Comparison of ENCODE assay signal across 8 mouse cellular contexts in genomic region chr11:62278027-62278426, GRCm38 (mm10). TPM values are rescaled to one million over a fixed set of nuclear protein-coding genes. Genes with fewer than 3 reads are reported as not detected.
DNase-seq lines count a peak whose midpoint lies in the region; ATAC-seq and TF ChIP-seq lines count a peak whose summit lies in the region.

No protein-coding gene starts in this region.

- H3K4me3 ChIP-seq in heart, embryonic 11.5 days (ENCODE audit: low read depth, low read length) = no peak overlapping the region
- H3K4me3 ChIP-seq in myocyte = no peak overlapping the region

- no peak for TF ChIP-seq POLR2A in myocyte (IDR thresholded peaks at IDR 0.05; ENCODE audit: insufficient read length, low read depth)

- H3K36me3 ChIP-seq in heart, embryonic 11.5 days (ENCODE audit: control insufficient read depth, insufficient read depth, low read length) = no peaks in the 10 kb centered on the region
- no peaks in the 10 kb centered on the region for H3K36me3 ChIP-seq in myocyte (ENCODE audit: control insufficient read depth, insufficient read depth)

- 0 out of 2 replicates have a peak, but pooled peaks have one; percentile 3 for ATAC-seq in heart, embryonic 11.5 days (replicated peaks; ENCODE audit: insufficient number of reproducible peaks, low FRiP score, low TSS enrichment)

- no peak overlapping the region for H3K4me2 ChIP-seq in heart, embryonic 11.5 days
- H3K4me2 ChIP-seq in myocyte (ENCODE audit: low read depth) = peak overlapping the region; percentile 5

- no peaks in the 10 kb centered on the region; the same call in 1 of the 2 replicates for H3K4me1 ChIP-seq in heart, embryonic 11.5 days (ENCODE audit: control insufficient read depth, insufficient read depth, low read length)

- H3K79me2 ChIP-seq in myocyte (ENCODE audit: control insufficient read depth, insufficient read depth) = peaks cover 7% of the 10 kb centered on the region

- peak; percentile 57 for DNase-seq in layer of hippocampus, adult 11-12 months (ENCODE audit: low spot score)
- DNase-seq in layer of hippocampus, postnatal 36 days = no peak
- DNase-seq in Muller cell, postnatal 12 days (ENCODE audit: inconsistent ontology term) = peak; percentile 23
- DNase-seq in cerebellum, postnatal 25 days = peak; percentile 33 to 59
- DNase-seq in left cerebral cortex, postnatal 4 days = peak; percentile 78
- peak; percentile 77 for DNase-seq in thymus, postnatal 14 days

- H3K9me3 ChIP-seq in heart, embryonic 11.5 days (replicated peaks; ENCODE audit: control insufficient read depth, low read length) = no peaks in the 10 kb centered on the region

- no peaks in the 10 kb centered on the region for H3K27me3 ChIP-seq in heart, embryonic 11.5 days (ENCODE audit: control insufficient read depth, insufficient read depth, low read length)
- no peaks in the 10 kb centered on the region for H3K27me3 ChIP-seq in myocyte (ENCODE audit: control insufficient read depth, insufficient read depth, insufficient read length)

- intact Hi-C loops in left cerebral cortex, postnatal 4 days (cut with DNase I) = loop anchor here (1.0 to 5.0 kb wide), 3 partner anchors 151 to 326 kb away; no protein-coding TSS in a partner anchor

- 20% methylated on average over 5 of the region's 5 CpGs for WGBS in heart, embryonic 11.5 days (ENCODE audit: insufficient replicate concordance)

- no peak overlapping the region for H3K9ac ChIP-seq in heart, embryonic 11.5 days (ENCODE audit: low read depth, low read length)

- H3ac ChIP-seq in myocyte (ENCODE audit: control insufficient read depth, insufficient read length) = no peak overlapping the region

- H3K27ac ChIP-seq in heart, embryonic 11.5 days (ENCODE audit: low read depth, low read length) = no peak overlapping the region

TF ChIP-seq in myocyte, 11 proteins besides CTCF, POLR2A, EP300 and RAD21:
- no peak for TF ChIP-seq REST (IDR thresholded peaks at IDR 0.05; ENCODE audit: insufficient read depth, insufficient read length)
- no peak for TF ChIP-seq CEBPB (IDR thresholded peaks at IDR 0.05; ENCODE audit: insufficient read depth, poor library complexity, severe bottlenecking)
- no peak for TF ChIP-seq POLR2AphosphoS2 (IDR thresholded peaks at IDR 0.05; ENCODE audit: insufficient read length, low read depth)
- no peak for TF ChIP-seq MAX (IDR thresholded peaks at IDR 0.05; ENCODE audit: low read depth)
- no peak for TF ChIP-seq SRF (IDR thresholded peaks at IDR 0.05; ENCODE audit: control insufficient read depth, insufficient read length, low read depth)
- no peak for TF ChIP-seq MYOD1 (IDR thresholded peaks at IDR 0.05; ENCODE audit: control insufficient read depth in 1 of 3, insufficient read length in 2 of 3, low read depth in 2 of 3)
- no peak for TF ChIP-seq E2F4 (IDR thresholded peaks at IDR 0.05; ENCODE audit: insufficient read depth)
- no peak for TF ChIP-seq TCF3 (IDR thresholded peaks at IDR 0.05; ENCODE audit: insufficient read length, low read depth)
- no peak for TF ChIP-seq MYOG (IDR thresholded peaks at IDR 0.05; ENCODE audit: control insufficient read depth in 1 of 3, insufficient read depth in 1 of 3, insufficient read length in 2 of 3, low read depth in 2 of 3)
- TF ChIP-seq USF1 (IDR thresholded peaks at IDR 0.05; ENCODE audit: low read depth) = no peak
- no peak for TF ChIP-seq TCF12 (IDR thresholded peaks at IDR 0.05; ENCODE audit: insufficient read depth, poor library complexity, severe bottlenecking)
TF ChIP-seq in myocyte: peak in this region for 0.

RNA-seq across cellular contexts. Expression of gene Zswim7, which starts 3.1 kb away (rescaled TPM):
- total RNA-seq in layer of hippocampus, postnatal 36 days (2021) = 10 to 100 TPM; 11.9 to 14.6 TPM
- polyA plus RNA-seq in heart, embryonic 11.5 days (2014; fragmentation: Nextera tagmentation; extraction: Ambion mirVana) = 17.4 and 19.3 TPM in 2 replicates
- total RNA-seq in left cerebral cortex, postnatal 4 days (2021) = 1 to 10 TPM; 6.4 to 8.7 TPM
- polyA plus RNA-seq in myocyte (2012; fragmentation: generic; extraction: Trizol) = 39.4 TPM

RNA-seq across cellular contexts. Expression of gene Ttc19, which starts 3.2 kb away (rescaled TPM):
- total RNA-seq in layer of hippocampus, postnatal 36 days (2021) = 10 to 100 TPM; 86.1 to 88.1 TPM
- polyA plus RNA-seq in heart, embryonic 11.5 days (2014; fragmentation: Nextera tagmentation; extraction: Ambion mirVana) = 13.8 and 15.3 TPM in 2 replicates
- 10 to 100 TPM; 54.9 to 59.5 TPM for total RNA-seq in left cerebral cortex, postnatal 4 days (2021)
- polyA plus RNA-seq in myocyte (2012; fragmentation: generic; extraction: Trizol) = 9.4 TPM

RNA-seq across cellular contexts. Expression of gene Adora2b, which starts 29.2 kb away (rescaled TPM):
- total RNA-seq in layer of hippocampus, postnatal 36 days (2021) = 1 to 10 TPM; 6.9 to 7.3 TPM
- polyA plus RNA-seq in heart, embryonic 11.5 days (2014; fragmentation: Nextera tagmentation; extraction: Ambion mirVana) = 0.58 and 0.87 TPM in 2 replicates
- total RNA-seq in left cerebral cortex, postnatal 4 days (2021) = 1 to 10 TPM; 4.0 to 4.4 TPM
- polyA plus RNA-seq in myocyte (2012; fragmentation: generic; extraction: Trizol) = 6.6 TPM

Comparison
In these comparisons a context has a peak if more than half of its experiments do, and no peak if none do; other contexts are left out.
1. DNase-seq: peak in layer of hippocampus, adult 11-12 months (single experiment), Muller cell, postnatal 12 days (single experiment), cerebellum, postnatal 25 days (2 of 2), left cerebral cortex, postnatal 4 days (single experiment) and thymus, postnatal 14 days (single experiment); none in layer of hippocampus, postnatal 36 days (0 of 2).